Comparison of ENCODE assay signal across 13 mouse cellular contexts in the genomic region with DNA sequence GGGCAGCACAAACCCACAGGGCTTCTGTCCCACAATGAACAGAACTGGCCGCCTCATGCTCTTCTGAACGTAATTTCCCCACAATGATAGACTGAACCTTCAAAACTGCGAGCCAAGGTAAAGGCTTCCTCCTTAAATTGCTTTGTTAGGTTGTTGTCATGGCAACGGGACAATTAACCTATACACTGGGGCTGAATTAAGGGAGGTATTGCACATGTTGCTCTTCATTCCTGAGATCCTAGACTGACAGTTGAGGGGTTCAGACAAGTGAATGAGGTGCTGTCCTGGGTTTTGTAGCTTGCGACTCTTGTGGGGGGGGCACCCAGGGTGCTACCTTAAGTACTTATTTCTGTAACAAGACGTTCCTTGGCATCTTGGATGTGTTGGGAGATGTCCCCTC.
"Had no signal": no experiment of that assay in that cellular context is flagged by ENCODE, and none has a peak within 500 bp of the region (broad histone marks: within the 10 kb centered on the region; RNA-seq: fewer than 3 reads in every experiment).

No protein-coding gene starts in this region.

- DNase-seq: kidney, adult 9 months; kidney, postnatal 36 days; lung, postnatal 10 days; lung, postnatal 4 days; right cerebral cortex, adult 18-20 months; right cerebral cortex, postnatal 25 days had no signal

- H3K36me3 ChIP-seq: limb, embryonic 15.5 days; liver, embryonic 12.5 days; midbrain, embryonic 12.5 days; neural tube, embryonic 15.5 days had no signal

- H3K9me3 ChIP-seq: limb, embryonic 15.5 days had no signal

- H3K27ac ChIP-seq: kidney, postnatal 0 days; layer of hippocampus, adult 2 months; liver, embryonic 12.5 days; midbrain, embryonic 12.5 days; neural tube, embryonic 15.5 days had no signal

- H3K4me3 ChIP-seq: layer of hippocampus, adult 2 months; limb, embryonic 15.5 days; liver, embryonic 12.5 days; midbrain, embryonic 12.5 days; neural tube, embryonic 15.5 days had no signal

- H3K27me3 ChIP-seq: limb, embryonic 15.5 days; liver, embryonic 12.5 days; midbrain, embryonic 12.5 days; neural tube, embryonic 15.5 days had no signal

- H3K4me2 ChIP-seq: limb, embryonic 15.5 days; liver, embryonic 12.5 days; lung, embryonic 14.5 days; midbrain, embryonic 12.5 days; neural tube, embryonic 15.5 days had no signal

- H3K9ac ChIP-seq: limb, embryonic 15.5 days; liver, embryonic 12.5 days; lung, embryonic 14.5 days; midbrain, embryonic 12.5 days had no signal
